Comparison of ENCODE assay signal across 22 mouse cellular contexts in genomic region chr9:6986161-6986560, GRCm38 (mm10).
DNase-seq lines count a peak whose midpoint lies in the region; ATAC-seq and TF ChIP-seq lines count a peak whose summit lies in the region.
"Had no signal": no experiment of that assay in that cellular context is flagged by ENCODE, and none has a peak within 500 bp of the region (broad histone marks: within the 10 kb centered on the region; RNA-seq: fewer than 3 reads in every experiment).

No protein-coding gene starts in this region.

- TF ChIP-seq CTCF in midbrain, postnatal 0 days (IDR thresholded peaks at IDR 0.05): no peak

- ATAC-seq in midbrain, postnatal 0 days (ENCODE audit: low FRiP score): peak; percentile 7; the same call in 1 of the 2 replicates
- ATAC-seq in erythroblast, adult 5-6 weeks (replicated peaks; ENCODE audit: low FRiP score, poor library complexity, severe bottlenecking): no peak
- ATAC-seq: forebrain, embryonic 13.5 days; intestine, embryonic 15.5 days; liver, embryonic 12.5 days had no signal

- H3K4me1 ChIP-seq in midbrain, postnatal 0 days (ENCODE audit: insufficient read depth, low read length): no peaks in the 10 kb centered on the region
- H3K4me1 ChIP-seq in midbrain, embryonic 10.5 days: no peaks in the 10 kb centered on the region
- H3K4me1 ChIP-seq: forebrain, embryonic 13.5 days; hindbrain, embryonic 12.5 days; intestine, embryonic 15.5 days; limb, embryonic 10.5 days; liver, embryonic 12.5 days had no signal

- no peak overlapping the region for H3K9ac ChIP-seq in midbrain, postnatal 0 days (replicated peaks; ENCODE audit: low read length, poor library complexity, severe bottlenecking)
- H3K9ac ChIP-seq: forebrain, embryonic 13.5 days; hindbrain, embryonic 12.5 days; intestine, embryonic 15.5 days; liver, embryonic 12.5 days; lung, embryonic 14.5 days had no signal

- no peak overlapping the region for H3K4me2 ChIP-seq in midbrain, postnatal 0 days (ENCODE audit: low read depth, low read length, poor library complexity, severe bottlenecking)
- H3K4me2 ChIP-seq: forebrain, embryonic 13.5 days; heart, embryonic 11.5 days; hindbrain, embryonic 12.5 days; intestine, embryonic 15.5 days; liver, embryonic 12.5 days; lung, embryonic 14.5 days had no signal

- 75% methylated on average over 3 of the region's 3 CpGs for WGBS in midbrain, postnatal 0 days
- 84% methylated on average over 3 of the region's 3 CpGs for WGBS in midbrain, embryonic 10.5 days

- H3K4me3 ChIP-seq in midbrain, postnatal 0 days (ENCODE audit: low read depth, low read length): no peak overlapping the region
- no peak overlapping the region for H3K4me3 ChIP-seq in midbrain, embryonic 10.5 days
- H3K4me3 ChIP-seq: forebrain, embryonic 13.5 days; gastrocnemius, adult 2 months; hindbrain, embryonic 12.5 days; intestine, embryonic 15.5 days; limb, embryonic 10.5 days; liver, embryonic 12.5 days had no signal

- no peaks in the 10 kb centered on the region for H3K27me3 ChIP-seq in midbrain, postnatal 0 days (ENCODE audit: insufficient read depth, low read length)
- H3K27me3 ChIP-seq in midbrain, embryonic 10.5 days (ENCODE audit: low read depth, poor library complexity, severe bottlenecking): no peaks in the 10 kb centered on the region
- H3K27me3 ChIP-seq: forebrain, embryonic 13.5 days; hindbrain, embryonic 12.5 days; intestine, embryonic 15.5 days; liver, embryonic 12.5 days had no signal

- peaks cover 11% of the 10 kb centered on the region for H3K36me3 ChIP-seq in midbrain, postnatal 0 days (ENCODE audit: insufficient read depth, low read length)
- peaks cover 56% of the 10 kb centered on the region for H3K36me3 ChIP-seq in midbrain, embryonic 10.5 days
- H3K36me3 ChIP-seq: intestine, embryonic 15.5 days; liver, embryonic 12.5 days had no signal

- H3K27ac ChIP-seq in midbrain, postnatal 0 days (ENCODE audit: low read depth, low read length): no peak overlapping the region
- H3K27ac ChIP-seq in midbrain, embryonic 10.5 days (replicated peaks): no peak overlapping the region
- H3K27ac ChIP-seq: forebrain, embryonic 13.5 days; gastrocnemius, adult 2 months; hindbrain, embryonic 12.5 days; intestine, embryonic 15.5 days; limb, embryonic 10.5 days; liver, embryonic 12.5 days had no signal

- peak; percentile 6 for DNase-seq in layer of hippocampus, adult 11-12 months (ENCODE audit: low spot score)
- DNase-seq in layer of hippocampus, adult 9-10 months (ENCODE audit: low spot score): no peak
- peak; percentile 29 for DNase-seq in midbrain, postnatal 0 days (ENCODE audit: low spot score)
- no peak for DNase-seq in midbrain, embryonic 10.5 days (ENCODE audit: low spot score)
- DNase-seq in frontal cortex, adult 2 months (ENCODE audit: extremely low spot score in 1 of 2, low spot score in 1 of 2): peak; percentile 30 to 44
- DNase-seq in retina, postnatal 7 days (ENCODE audit: low read depth, low spot score): peak; percentile 16
- DNase-seq: B cell, adult 2 months; cerebellum, adult 8-10 months; gastrocnemius, adult 2 months; heart, postnatal 10 days; kidney, postnatal 4 days; lung, embryonic 14.5 days; lung, postnatal 4 days; right cerebral cortex, postnatal 14 days; thymus, adult 2 months had no signal

- H3K9me3 ChIP-seq in midbrain, postnatal 0 days (ENCODE audit: low read length): no peaks in the 10 kb centered on the region
- no peaks in the 10 kb centered on the region for H3K9me3 ChIP-seq in midbrain, embryonic 10.5 days (replicated peaks)
- H3K9me3 ChIP-seq: forebrain, embryonic 13.5 days; hindbrain, embryonic 12.5 days; intestine, embryonic 15.5 days; limb, embryonic 10.5 days; liver, embryonic 12.5 days had no signal

Comparison
In these comparisons a context has a peak if more than half of its experiments do, and no peak if none do; other contexts are left out.
1. DNase-seq: peak in layer of hippocampus, adult 11-12 months (single experiment), midbrain, postnatal 0 days (single experiment), frontal cortex, adult 2 months (2 of 2) and retina, postnatal 7 days (single experiment); none in layer of hippocampus, adult 9-10 months (single experiment) and midbrain, embryonic 10.5 days (single experiment).